ENCODE assay signal across 17 mouse cellular contexts in the genomic region with DNA sequence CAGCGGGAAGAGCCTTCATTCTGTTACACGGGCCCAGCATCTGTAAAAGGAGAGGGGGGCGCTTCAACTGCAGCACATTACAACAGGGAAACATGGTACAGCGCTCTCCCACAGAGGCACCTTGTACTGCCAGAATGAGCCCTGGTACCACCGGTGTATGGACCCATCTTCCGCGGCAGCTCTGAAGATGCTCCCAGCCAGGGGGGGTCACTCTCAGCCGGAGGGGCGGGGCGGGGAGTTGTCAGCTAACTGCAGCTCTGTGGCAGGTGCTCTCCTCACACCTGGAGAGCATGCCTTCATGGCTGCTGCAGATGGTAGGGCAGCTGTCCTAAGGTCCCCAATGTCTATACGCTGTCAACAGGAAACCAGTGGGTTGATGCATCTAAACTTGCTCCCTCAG. TPM values are rescaled to one million over a fixed set of nuclear protein-coding genes. Genes with fewer than 3 reads are reported as not detected.
"Had no signal": no experiment of that assay in that cellular context is flagged by ENCODE, and none has a peak within 500 bp of the region (broad histone marks: within the 10 kb centered on the region; RNA-seq: fewer than 3 reads in every experiment).

No protein-coding gene starts in this region.

- H3K9ac ChIP-seq: liver, embryonic 14.5 days; stomach, embryonic 15.5 days had no signal

- H3K4me2 ChIP-seq: stomach, embryonic 15.5 days had no signal

- H3K9me3 ChIP-seq: stomach, embryonic 15.5 days had no signal

- H3K4me3 ChIP-seq: layer of hippocampus, adult 2 months; myocyte; stomach, embryonic 15.5 days had no signal

- H3K27me3 ChIP-seq: stomach, embryonic 15.5 days had no signal

- H3K36me3 ChIP-seq: stomach, embryonic 15.5 days had no signal

- DNase-seq: kidney, adult 11 months; kidney, adult 9 months; kidney, postnatal 4 days; liver; lung, adult 2 months; lung, postnatal 36 days; thymus, adult 2 months; thymus, postnatal 25 days had no signal

- ATAC-seq: hindbrain, postnatal 0 days; lung, postnatal 0 days had no signal

- H3K27ac ChIP-seq: hindbrain, postnatal 0 days; kidney, postnatal 0 days; layer of hippocampus, adult 2 months; liver, embryonic 14.5 days; stomach, embryonic 15.5 days had no signal

RNA-seq across cellular contexts. Expression of a gene that starts 25.7 kb away (rescaled TPM):
- polyA plus RNA-seq: intestine, embryonic 14.5 days; liver, embryonic 14.5 days; lung, postnatal 0 days; myocyte; spleen, adult 2 months; stomach, embryonic 15.5 days; thymus, adult 2 months had no signal
